Mouse (Mus musculus) liver, adult (tissue): ENCODE results near the gene Dnajc15.

ENCODE experiments used
- GATA4 ChIP-seq: IDR thresholded peaks from 2 replicates; pipeline ENCODE4 v1.6.1; 2014; ENCODE audit warnings: mild to moderate bottlenecking, low read length; ENCODE audit not compliant: insufficient replicate concordance

The Dnajc15 gene

DNA sequence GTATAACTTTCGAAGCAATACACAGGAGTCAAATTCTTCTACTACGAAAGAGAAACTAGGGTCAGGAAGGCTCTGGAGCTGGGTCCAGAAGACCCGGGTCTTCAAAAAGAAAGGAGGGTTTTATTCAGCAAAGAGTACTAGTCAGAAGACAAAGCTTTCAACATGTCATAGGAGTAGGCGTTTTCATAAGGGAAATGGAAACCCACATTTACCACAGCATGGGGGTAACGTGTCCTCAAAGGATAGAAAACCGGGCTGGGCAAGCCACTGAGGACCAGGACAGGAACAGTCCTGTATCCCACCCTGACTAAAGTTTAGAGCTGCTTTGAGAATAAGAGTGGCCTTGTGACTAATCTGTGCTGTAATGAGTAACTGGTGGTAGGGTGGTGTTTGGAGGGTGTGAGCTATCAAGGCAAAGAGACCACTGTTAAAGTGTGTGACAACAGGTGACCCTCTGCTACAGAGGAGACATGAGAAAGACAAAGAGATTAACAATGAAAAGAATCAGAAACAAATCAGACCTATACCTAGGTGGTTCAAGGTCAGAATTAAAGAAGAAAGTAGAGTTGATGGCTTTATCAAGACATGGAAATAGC is 3.4 kb downstream of the Dnajc15 start:
- no peak for TF ChIP-seq GATA4

DNA sequence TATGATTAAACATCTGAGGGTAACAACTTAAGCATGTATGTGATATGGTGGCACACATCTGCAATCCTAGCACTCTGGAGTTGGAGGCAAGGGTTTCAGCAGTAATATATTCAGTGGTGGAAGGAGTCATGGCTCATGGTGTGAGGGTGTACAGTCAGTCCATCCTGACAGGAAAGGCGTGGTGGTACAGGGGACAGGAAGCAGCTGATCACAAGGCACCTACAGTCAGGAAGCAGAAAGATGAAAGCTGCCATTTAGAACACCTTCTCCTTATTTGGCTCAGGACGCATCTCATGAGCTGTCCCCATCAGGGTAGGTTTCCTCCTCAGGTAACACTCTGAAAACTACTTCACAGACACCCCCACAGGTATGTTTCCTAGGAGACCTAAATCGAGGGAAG is 4.0 kb downstream of the Dnajc15 start:
- no peak for TF ChIP-seq GATA4

DNA sequence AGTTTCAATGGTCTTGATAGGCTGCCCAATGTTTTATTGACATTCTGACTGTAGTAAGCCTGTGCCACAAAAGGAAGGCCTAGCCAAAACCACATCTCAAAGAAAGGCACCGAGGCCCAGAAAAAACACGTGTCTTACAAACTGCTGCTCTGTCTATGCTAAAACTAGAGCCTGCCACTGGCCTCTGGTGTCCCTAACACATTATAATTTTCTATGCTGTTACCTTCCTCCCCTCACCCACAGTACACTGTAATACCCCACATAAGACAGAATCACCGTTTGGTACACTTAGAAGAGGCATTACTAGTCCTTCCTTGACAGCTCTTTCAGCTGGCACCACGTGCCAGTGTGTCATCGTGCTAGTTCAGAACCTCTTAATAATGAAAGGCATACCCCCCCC is 7.3 kb downstream of the Dnajc15 start:
- TF ChIP-seq GATA4: no peak

DNA sequence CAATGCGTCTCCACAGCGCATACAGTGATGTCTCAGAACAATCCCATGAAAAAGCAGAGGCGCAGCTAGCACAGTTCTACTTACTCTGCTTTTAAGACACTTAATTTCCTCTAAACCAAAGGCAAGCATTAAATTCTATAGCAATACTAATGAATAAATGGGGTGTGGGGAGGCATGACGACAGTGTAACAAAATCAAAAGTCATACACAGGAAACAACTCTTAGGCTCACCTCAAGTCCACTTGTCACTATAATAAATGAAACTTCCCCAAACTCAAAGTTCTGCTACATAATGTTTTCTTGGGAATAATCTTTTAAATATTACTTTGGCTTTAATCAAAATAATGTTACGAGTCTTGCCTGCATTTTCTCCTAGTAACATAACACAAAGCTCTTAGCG is 10.4 kb downstream of the Dnajc15 start:
- TF ChIP-seq GATA4: no peak

DNA sequence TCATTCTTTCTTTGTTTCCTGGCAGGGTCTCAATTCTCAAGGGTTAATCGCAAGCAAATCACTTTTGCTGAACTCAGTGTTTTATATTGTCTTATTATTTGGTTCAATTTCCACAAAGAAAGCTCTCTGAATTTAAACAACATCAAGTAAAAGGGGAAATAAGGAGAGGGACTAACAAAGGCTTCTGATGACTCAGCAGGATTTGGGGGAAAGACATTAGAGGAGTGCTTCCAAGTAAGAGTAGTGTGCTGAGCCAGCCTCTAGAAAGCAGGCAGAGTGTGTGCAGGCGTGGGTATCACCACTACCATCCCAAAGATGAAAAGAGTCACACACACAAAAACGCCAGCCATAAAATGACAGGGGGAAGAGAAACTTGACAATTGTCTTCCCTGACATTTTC is 10.9 kb downstream of the Dnajc15 start:
- no peak for TF ChIP-seq GATA4

DNA sequence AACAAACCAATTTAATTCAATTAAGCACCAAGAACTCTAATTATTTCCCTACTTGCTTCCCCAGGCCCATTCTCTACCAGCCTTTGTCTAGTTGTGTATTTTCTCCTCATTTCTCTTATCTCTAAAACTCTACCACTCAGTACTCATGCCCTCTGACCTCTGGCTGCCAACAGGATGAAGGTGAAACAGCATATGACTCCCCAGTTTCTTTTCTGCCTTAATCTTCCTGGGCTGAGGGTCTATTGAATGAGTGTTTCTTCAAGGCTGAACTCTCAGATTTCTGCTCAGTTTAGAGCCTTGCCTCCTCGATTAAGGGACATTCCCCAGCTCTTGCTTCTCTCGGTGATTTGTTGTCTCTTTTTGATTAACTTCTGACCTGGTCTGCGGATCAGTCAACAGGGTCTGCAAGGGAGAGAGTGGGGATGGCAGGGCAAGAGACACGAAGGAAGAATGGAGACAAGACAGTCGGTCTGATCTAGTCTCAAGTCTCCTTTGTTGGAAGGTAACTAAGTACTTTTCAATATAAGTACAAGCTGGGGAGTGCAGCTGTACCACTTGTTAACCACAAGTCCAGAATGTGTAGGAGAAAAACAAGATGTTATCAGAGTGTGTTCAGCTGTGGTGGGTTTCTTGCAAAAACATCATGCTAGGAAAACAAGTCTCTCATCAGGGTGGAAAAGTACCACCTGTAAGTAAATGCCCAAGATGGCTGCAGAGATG is 13.9 kb downstream of the Dnajc15 start:
- no peak for TF ChIP-seq GATA4

DNA sequence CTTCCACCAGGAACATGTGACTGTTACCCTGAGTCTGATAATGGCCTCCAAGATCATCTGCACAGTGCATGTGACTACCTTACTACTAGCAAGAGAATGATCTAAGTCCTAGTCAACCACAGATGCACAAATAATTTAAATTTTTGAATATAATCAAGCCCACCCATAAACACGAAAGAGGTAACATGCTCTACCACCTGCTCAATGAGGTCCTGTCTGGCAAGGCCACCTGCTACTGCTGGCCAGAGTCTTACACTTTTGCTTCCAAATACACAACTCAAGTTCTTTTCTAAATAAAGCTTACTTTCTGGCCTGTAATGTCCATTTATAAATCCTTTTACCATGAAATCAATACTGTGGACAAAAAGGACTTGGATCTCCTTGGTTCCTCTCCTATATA is 15.0 kb downstream of the Dnajc15 start:
- TF ChIP-seq GATA4: no peak

DNA sequence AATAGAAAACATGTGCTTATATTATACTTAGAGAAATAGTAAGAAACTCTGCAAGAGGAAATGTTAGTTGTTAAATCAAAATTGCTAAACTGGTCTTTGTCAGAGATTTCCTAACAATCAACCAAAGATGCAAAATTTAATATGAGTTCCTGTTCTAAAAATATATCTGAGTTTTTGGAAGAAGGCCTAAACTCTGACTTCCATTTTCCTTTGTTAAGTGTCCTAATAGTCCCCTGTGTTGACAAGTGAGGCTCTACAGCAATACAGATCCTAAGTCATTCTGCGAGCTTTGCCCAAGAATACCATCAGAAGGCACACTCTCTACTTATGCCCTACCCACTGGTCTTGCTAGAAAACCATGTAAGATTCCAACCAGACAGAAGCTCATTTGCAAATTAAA is 21.0 kb downstream of the Dnajc15 start:
- TF ChIP-seq GATA4: no peak

DNA sequence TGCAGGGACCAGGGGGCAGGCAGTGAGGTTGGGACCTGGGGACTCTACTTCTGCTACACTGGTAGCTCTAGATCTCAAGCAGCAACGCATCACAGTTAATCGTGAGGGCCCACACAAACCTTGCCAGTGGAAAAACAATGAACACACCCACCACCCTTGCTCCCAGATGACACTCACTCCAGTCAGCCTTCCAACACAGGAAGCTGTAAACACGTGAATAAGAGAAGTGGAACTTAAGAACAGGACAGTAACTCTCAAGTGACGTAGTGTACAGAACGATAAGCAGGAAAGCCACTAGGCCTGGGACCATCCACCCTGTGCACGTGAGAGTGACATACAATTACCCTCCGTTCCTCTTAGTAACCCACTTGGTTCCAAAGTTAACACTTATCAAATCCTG is 25.1 kb downstream of the Dnajc15 start:
- TF ChIP-seq GATA4: no peak

DNA sequence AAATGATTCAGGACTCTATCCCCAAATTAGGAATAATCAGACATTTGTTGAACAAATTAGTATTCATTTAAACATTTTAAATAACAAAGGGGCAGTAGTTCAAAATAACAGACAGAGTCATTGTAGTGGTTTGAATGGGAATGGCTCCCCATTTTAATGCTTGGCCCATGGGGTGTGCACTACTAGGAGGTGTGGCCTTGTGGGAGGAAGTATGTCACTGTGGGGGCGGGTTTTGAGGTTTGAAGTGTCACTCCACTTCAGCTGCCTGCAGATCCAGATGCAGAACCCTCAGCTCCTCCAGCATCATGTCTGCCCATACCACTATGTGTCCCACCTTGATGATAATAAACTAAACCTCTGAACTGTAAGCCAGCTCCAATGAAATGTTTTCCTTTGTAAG is 26.6 kb downstream of the Dnajc15 start:
- no peak for TF ChIP-seq GATA4

DNA sequence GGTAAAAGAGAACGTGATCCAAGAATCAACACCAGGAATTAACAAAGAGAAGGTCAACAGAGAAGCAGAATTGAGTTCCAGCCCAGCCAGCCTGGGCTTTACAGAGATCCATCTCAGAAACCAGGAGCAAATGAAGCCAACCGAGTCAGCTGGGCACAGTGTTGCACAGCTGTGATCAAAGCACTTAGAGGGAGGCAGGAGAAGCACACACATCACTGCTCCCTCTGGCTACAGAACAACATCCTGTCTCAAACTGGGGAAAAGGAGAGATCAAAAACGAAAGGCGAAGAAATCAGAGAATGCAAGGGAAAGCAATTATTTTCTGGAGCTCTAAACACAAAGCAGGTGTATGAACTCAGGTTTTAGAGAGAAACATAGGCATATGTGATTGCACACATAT is 28.7 kb downstream of the Dnajc15 start:
- no peak for TF ChIP-seq GATA4

DNA sequence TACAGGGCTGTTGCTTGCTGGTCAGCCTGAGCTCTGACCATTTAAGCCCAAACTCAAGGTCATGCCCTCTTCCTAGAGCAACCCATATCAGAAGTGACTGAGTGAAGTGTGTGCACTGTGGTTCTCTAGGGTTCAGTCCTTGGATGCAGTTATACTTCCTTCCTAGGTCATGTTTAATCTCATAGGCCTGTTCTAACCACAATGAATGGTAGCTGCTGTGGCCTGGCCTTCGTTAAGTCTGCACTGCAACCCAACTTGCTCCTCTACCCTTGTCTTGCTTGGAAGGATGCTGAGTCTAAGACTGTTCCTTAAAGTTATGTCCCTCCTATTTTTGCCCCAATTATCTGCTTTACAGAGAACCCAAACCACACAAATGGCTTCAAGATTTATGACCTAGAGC is 29.4 kb downstream of the Dnajc15 start:
- no peak for TF ChIP-seq GATA4

DNA sequence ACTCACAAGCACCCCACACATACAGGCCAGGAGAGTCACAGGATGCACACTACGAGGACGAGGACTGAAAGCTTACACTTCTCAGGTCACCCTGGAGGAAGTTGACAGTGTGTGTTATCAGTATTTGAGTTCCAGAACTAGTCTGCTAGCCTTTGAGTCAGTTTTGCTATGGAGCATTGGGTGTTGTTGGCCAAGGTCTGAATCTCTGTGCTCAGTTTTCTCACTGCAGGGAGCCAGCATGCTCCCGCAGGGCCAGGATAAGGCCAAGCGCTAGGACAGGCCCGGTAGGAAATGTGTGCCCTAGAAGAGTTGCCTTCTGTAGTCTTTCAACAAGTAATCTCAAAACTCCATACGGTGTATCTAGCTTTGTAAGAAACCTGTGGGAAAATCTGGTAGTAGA is 34.4 kb downstream of the Dnajc15 start:
- no peak for TF ChIP-seq GATA4

DNA sequence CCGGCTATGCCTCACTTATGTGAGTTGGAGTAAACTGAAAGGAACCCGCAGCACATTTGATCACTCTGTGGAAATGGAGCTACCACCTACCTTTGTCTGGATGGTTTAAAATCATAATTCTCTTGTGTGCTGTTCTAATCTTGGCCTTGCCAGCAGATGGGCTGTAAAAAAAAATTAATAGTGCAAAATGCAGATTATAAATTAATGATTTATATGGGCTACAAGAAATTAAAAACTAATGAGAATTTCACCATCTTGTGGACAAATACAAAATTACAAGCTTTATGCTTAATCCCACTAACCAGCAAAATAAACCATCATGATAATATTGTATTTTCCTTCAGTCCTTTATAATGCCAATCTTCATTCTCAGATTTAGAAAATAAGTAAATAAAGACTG is 34.8 kb downstream of the Dnajc15 start:
- TF ChIP-seq GATA4: no peak

DNA sequence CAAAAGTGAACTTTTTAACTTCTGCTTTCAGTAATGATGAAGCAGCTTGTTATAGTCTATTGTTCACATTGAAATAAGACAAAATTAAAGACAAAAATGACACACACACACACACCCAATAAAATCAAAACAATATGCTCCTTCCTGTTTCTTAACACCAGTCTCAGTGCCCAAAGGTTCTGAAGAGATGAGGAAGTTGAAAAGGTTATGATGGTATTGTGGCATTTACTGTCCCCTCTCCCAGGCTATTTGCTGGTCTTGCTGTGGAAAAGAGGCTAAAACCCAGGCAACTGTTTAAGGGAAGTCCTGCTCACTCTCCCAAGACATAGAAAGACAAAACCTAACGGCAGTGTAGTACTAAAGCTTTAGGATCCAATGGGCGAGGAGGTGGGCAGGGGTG is 38.1 kb downstream of the Dnajc15 start:
- TF ChIP-seq GATA4: no peak

DNA sequence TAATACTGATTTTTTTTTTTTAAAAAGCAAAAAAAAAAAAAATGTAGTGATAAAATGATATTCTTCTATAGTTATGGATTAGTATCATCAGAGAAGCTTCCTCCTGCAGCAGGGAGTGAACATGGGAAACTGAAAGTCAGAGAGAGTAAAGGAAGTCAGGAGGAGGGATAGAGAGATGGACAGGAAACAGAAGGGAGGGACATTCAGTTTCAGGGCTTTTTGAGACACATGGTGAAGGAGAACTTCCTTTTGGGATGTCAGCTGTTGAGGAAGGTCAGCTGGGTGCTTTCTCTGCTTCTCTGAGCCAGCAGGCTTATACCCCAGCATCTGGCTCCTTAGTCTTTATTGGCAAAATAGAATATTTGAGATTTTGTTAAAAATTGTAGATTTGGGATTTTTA is 42.6 kb downstream of the Dnajc15 start:
- TF ChIP-seq GATA4: no peak

DNA sequence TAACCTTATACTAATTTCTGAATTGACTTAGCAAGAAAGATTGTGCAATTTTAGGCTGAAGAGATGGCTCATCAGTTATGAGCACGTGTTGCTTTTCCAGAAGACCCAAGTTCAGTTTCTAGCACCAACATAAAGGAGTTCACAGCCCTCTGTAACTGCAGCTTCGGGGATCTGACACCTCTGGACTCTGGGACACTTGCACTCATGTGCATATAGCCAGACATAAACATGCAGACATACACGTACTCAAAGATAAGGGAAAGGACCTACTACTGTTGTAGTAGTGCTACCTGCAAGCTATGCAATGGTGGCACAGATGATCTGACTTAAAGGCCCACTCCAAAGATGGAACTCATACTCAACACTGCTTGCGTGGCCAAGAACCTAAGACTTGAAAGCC is 43.0 kb downstream of the Dnajc15 start:
- TF ChIP-seq GATA4: no peak
